Mouse (Mus musculus): ENCODE data around the gene Sprr2f.

DNA sequence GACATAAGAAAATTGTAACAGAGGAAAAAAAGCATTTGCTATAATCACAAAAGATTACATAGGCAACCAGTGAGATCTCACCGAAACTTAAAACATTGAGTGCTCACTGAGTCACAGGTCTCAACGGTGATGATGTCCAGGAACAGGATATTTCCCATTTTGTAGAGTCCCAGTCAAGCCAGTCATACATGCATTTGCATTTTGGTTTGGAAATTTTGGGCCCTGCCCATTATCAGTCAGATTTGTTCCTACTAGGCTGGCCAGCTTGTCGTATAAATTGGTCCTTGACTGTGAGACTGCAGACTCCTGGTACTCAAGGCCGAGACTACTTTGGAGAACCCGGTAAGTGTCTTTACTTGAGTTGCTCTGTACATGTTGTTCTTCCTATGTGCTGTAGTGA, 26.1 kb upstream of the Sprr2f start, which contains the start of gene Sprr2d:
- no peak for TF ChIP-seq ZC3H11A (IDR thresholded peaks at IDR 0.05; ENCODE audit: borderline replicate concordance, low read depth, low read length)
- no peak for TF ChIP-seq ZNF384 (IDR thresholded peaks at IDR 0.05; ENCODE audit: low read depth, low read length)
- no peak for TF ChIP-seq CHD2 (IDR thresholded peaks at IDR 0.05; ENCODE audit: low read depth, low read length)
- TF ChIP-seq HCFC1 (IDR thresholded peaks at IDR 0.05; ENCODE audit: borderline replicate concordance, insufficient read depth, low read length), result no peak
- TF ChIP-seq MAFK (IDR thresholded peaks at IDR 0.05; ENCODE audit: insufficient read depth, low read depth, low read length), result no peak

Measured in ES-E14 (cell line).